Mouse (Mus musculus): ENCODE measurements around the gene Olfr1458. TPM values are rescaled to one million over a fixed set of nuclear protein-coding genes. Genes with fewer than 3 reads are reported as not detected.

Gene Olfr1458
- not detected for total RNA-seq (2021)

GRCm38 (mm10) chr19:13106675-13107074 lies at the start of gene Olfr1458:
Gene Olfr1458, minus strand, starts transcription at chr19:13106775.
- intact Hi-C loops (cut with DNase I), result no loop called here
- DNase-seq (ENCODE audit: low spot score in 2 of 2), result no peak

- intact Hi-C loops (cut with DNase I), result no loop called here
- DNase-seq (ENCODE audit: low spot score in 2 of 2), result no peak
Measured at GRCm38 (mm10) chr19:13149449-13149848, 42.9 kb upstream of the Olfr1458 start, which contains the start of gene Olfr1459. Gene Olfr1459, minus strand, starts transcription at chr19:13149549.

- no peak for DNase-seq (ENCODE audit: low spot score in 2 of 2)
- intact Hi-C loops (cut with DNase I), result no loop called here
Measured at GRCm38 (mm10) chr19:13097791-13098190, 8.8 kb downstream of the Olfr1458 start, which contains the start of gene Olfr1457. Gene Olfr1457, minus strand, starts transcription at chr19:13097891.

- DNase-seq (ENCODE audit: low spot score in 2 of 2), result no peak
- intact Hi-C loops (cut with DNase I), result no loop called here
Measured at GRCm38 (mm10) chr19:13093908-13094307, 12.7 kb downstream of the Olfr1458 start.

GRCm38 (mm10) chr19:13060310-13060709 lies 46.3 kb downstream of the Olfr1458 start, which contains the start of gene Olfr1454:
Gene Olfr1454, plus strand, starts transcription at chr19:13060610.
- intact Hi-C loops (cut with DNase I), result no loop called here
- no peak for DNase-seq (ENCODE audit: low spot score in 2 of 2)

Other genes with a start within 250 kb of the Olfr1458 start
- not detected for gene Olfr1444, start 249.5 kb downstream of the Olfr1458 start, total RNA-seq (2021)
- gene Olfr1445, start 222.9 kb downstream of the Olfr1458 start, total RNA-seq (2021), result not detected
- not detected for gene Olfr1446, start 213.3 kb downstream of the Olfr1458 start, total RNA-seq (2021)
- not detected for gene Olfr1447, start 203.0 kb downstream of the Olfr1458 start, total RNA-seq (2021)
- gene Olfr1448, start 182.4 kb downstream of the Olfr1458 start, total RNA-seq (2021), result not detected
- gene Olfr1449, start 175.9 kb downstream of the Olfr1458 start, total RNA-seq (2021), result not detected
- not detected for gene Olfr1450, start 156.5 kb downstream of the Olfr1458 start, total RNA-seq (2021)
- gene Olfr1451, start 111.8 kb downstream of the Olfr1458 start, total RNA-seq (2021), result not detected
- not detected for gene Olfr1453, start 78.4 kb downstream of the Olfr1458 start, total RNA-seq (2021)
- not detected for gene Olfr1454, start 46.2 kb downstream of the Olfr1458 start, total RNA-seq (2021)
- gene Olfr1457, start 8.9 kb downstream of the Olfr1458 start, total RNA-seq (2021), result not detected
- under 1 TPM; 0.05 to 0.21 TPM for gene Olfr1459, start 42.8 kb upstream of the Olfr1458 start, total RNA-seq (2021)
- not detected for gene Olfr1461, start 56.2 kb upstream of the Olfr1458 start, total RNA-seq (2021)
- gene Olfr1462, start 79.0 kb upstream of the Olfr1458 start, total RNA-seq (2021), result not detected
- gene Olfr1463, start 124.6 kb upstream of the Olfr1458 start, total RNA-seq (2021), result not detected
- gene Olfr1465, start 208.8 kb upstream of the Olfr1458 start, total RNA-seq (2021), result not detected
- gene Olfr1466, start 232.1 kb upstream of the Olfr1458 start, total RNA-seq (2021), result not detected

Measured in left cerebral cortex, postnatal 25 days (tissue).